Mouse (Mus musculus): ENCODE measurements around the gene Prpf38b. TPM values are rescaled to one million over a fixed set of nuclear protein-coding genes. Genes with fewer than 3 reads are reported as not detected.

Prpf38b gene
- polyA plus RNA-seq, 1 experiment, result 19.0 TPM

DNA sequence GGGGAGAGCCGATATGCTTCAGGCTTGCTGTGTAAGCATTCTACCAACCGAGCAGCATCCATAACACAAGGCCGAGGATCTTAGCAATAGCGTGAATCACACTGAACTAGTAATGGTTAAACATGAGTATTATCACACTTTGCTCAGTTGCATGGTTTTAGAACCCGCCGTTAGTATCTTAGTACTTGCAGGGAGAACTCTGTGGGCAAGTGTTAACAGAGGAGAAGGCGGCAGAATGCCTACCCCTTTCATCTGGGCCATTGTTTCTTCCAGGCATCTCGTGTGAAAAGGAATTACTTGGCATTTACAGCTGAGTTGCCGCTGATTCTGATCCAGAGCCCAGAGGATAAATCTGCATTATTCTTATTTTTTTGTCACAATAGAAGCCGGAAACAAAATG is 29.5 kb upstream of the Prpf38b start:
- no peak overlapping the region for H3K4me3 ChIP-seq
- H3K27me3 ChIP-seq (ENCODE audit: control insufficient read depth, insufficient read depth, insufficient read length), result no peaks in the 10 kb centered on the region
- H3K4me2 ChIP-seq (ENCODE audit: low read depth), result no peak overlapping the region
- H3K79me2 ChIP-seq (ENCODE audit: control insufficient read depth, insufficient read depth), result no peaks in the 10 kb centered on the region
- no peaks in the 10 kb centered on the region for H3K36me3 ChIP-seq (ENCODE audit: control insufficient read depth, insufficient read depth)
- no peak overlapping the region for H3ac ChIP-seq (ENCODE audit: control insufficient read depth, insufficient read length)
- no peak for TF ChIP-seq POLR2AphosphoS2 (IDR thresholded peaks at IDR 0.05; ENCODE audit: insufficient read length, low read depth)
- TF ChIP-seq MYOD1 (IDR thresholded peaks at IDR 0.05; ENCODE audit: control insufficient read depth in 1 of 3, insufficient read length in 2 of 3, low read depth in 2 of 3), result no peak
- TF ChIP-seq USF1 (IDR thresholded peaks at IDR 0.05; ENCODE audit: low read depth), result no peak
- TF ChIP-seq TCF12 (IDR thresholded peaks at IDR 0.05; ENCODE audit: insufficient read depth, poor library complexity, severe bottlenecking), result no peak
- no peak for TF ChIP-seq SRF (IDR thresholded peaks at IDR 0.05; ENCODE audit: control insufficient read depth, insufficient read length, low read depth)
- no peak for TF ChIP-seq MYOG (IDR thresholded peaks at IDR 0.05; ENCODE audit: control insufficient read depth in 1 of 3, insufficient read depth in 1 of 3, insufficient read length in 2 of 3, low read depth in 2 of 3)
- TF ChIP-seq POLR2A (IDR thresholded peaks at IDR 0.05; ENCODE audit: insufficient read length, low read depth), result no peak
- TF ChIP-seq CEBPB (IDR thresholded peaks at IDR 0.05; ENCODE audit: insufficient read depth, poor library complexity, severe bottlenecking), result no peak
- TF ChIP-seq MAX (IDR thresholded peaks at IDR 0.05; ENCODE audit: low read depth), result no peak
- TF ChIP-seq TCF3 (IDR thresholded peaks at IDR 0.05; ENCODE audit: insufficient read length, low read depth), result no peak
- no peak for TF ChIP-seq E2F4 (IDR thresholded peaks at IDR 0.05; ENCODE audit: insufficient read depth)
- TF ChIP-seq REST (IDR thresholded peaks at IDR 0.05; ENCODE audit: insufficient read depth, insufficient read length), result no peak

GRCm38 (mm10) chr3:108940001-108940633 is 28.6 kb upstream of the Prpf38b start, which contains the start of gene Gm9857:
Gm9857 (minus strand) TSS chr3:108940445.
- H3K27me3 ChIP-seq (ENCODE audit: control insufficient read depth, insufficient read depth, insufficient read length), result no peaks in the 10 kb centered on the region
- no peak for TF ChIP-seq MYOD1 (IDR thresholded peaks at IDR 0.05; ENCODE audit: control insufficient read depth in 1 of 3, insufficient read length in 2 of 3, low read depth in 2 of 3)
- TF ChIP-seq SRF (IDR thresholded peaks at IDR 0.05; ENCODE audit: control insufficient read depth, insufficient read length, low read depth), result no peak
- no peak for TF ChIP-seq TCF12 (IDR thresholded peaks at IDR 0.05; ENCODE audit: insufficient read depth, poor library complexity, severe bottlenecking)
- no peak for TF ChIP-seq USF1 (IDR thresholded peaks at IDR 0.05; ENCODE audit: low read depth)
- TF ChIP-seq POLR2AphosphoS2 (IDR thresholded peaks at IDR 0.05; ENCODE audit: insufficient read length, low read depth), result no peak
- no peak for TF ChIP-seq POLR2A (IDR thresholded peaks at IDR 0.05; ENCODE audit: insufficient read length, low read depth)
- no peak for TF ChIP-seq MAX (IDR thresholded peaks at IDR 0.05; ENCODE audit: low read depth)
- TF ChIP-seq E2F4 (IDR thresholded peaks at IDR 0.05; ENCODE audit: insufficient read depth), result no peak
- TF ChIP-seq TCF3 (IDR thresholded peaks at IDR 0.05; ENCODE audit: insufficient read length, low read depth), result no peak
- TF ChIP-seq CEBPB (IDR thresholded peaks at IDR 0.05; ENCODE audit: insufficient read depth, poor library complexity, severe bottlenecking), result no peak
- no peak for TF ChIP-seq MYOG (IDR thresholded peaks at IDR 0.05; ENCODE audit: control insufficient read depth in 1 of 3, insufficient read depth in 1 of 3, insufficient read length in 2 of 3, low read depth in 2 of 3)
- TF ChIP-seq REST (IDR thresholded peaks at IDR 0.05; ENCODE audit: insufficient read depth, insufficient read length), result no peak
- no peak within 1 kb of the TSS for H3ac ChIP-seq (ENCODE audit: control insufficient read depth, insufficient read length)
- no peak within 1 kb of the TSS for H3K4me2 ChIP-seq (ENCODE audit: low read depth)
- no peaks in the 10 kb centered on the region for H3K36me3 ChIP-seq (ENCODE audit: control insufficient read depth, insufficient read depth)
- no peak within 1 kb of the TSS for H3K4me3 ChIP-seq
- H3K79me2 ChIP-seq (ENCODE audit: control insufficient read depth, insufficient read depth), result no peaks in the 10 kb centered on the region

DNA sequence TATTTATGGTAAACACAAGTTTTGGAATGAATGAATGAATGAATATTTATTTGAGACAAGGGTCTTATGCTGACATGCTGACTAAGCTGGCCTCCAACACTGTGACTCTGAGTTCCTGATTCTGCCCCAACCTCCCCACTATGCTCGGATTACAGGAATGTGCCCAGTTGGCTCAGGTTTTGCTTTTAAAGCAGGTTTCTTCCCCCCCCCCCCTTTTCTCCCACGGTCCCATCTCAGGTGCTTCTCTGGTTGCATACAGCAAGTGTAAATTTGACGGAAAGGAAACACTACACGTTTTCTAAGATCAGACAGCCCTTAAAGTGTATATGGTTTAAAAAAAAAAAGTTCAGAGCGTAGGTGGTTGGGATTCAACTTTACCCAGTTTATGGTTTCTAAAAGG is 28.0 kb upstream of the Prpf38b start, which contains the start of gene Henmt1:
Gene Henmt1, plus strand, starts transcription at position 301 of the 400 bp plus-strand sequence.
- Histone ChIP-seq H3K79me2 (ENCODE audit: control insufficient read depth, insufficient read depth) (no peaks in the 10 kb centered on the region), H3ac (ENCODE audit: control insufficient read depth, insufficient read length) (no peak within 1 kb of the TSS), H3K27me3 (ENCODE audit: control insufficient read depth, insufficient read depth, insufficient read length) (no peaks in the 10 kb centered on the region), H3K4me2 (ENCODE audit: low read depth) (no peak within 1 kb of the TSS), H3K4me3 (no peak within 1 kb of the TSS), H3K36me3 (ENCODE audit: control insufficient read depth, insufficient read depth) (no peaks in the 10 kb centered on the region)
- TF ChIP-seq REST (IDR thresholded peaks at IDR 0.05; ENCODE audit: insufficient read depth, insufficient read length) (no peak), POLR2A (IDR thresholded peaks at IDR 0.05; ENCODE audit: insufficient read length, low read depth) (no peak), POLR2AphosphoS2 (IDR thresholded peaks at IDR 0.05; ENCODE audit: insufficient read length, low read depth) (no peak), TCF12 (IDR thresholded peaks at IDR 0.05; ENCODE audit: insufficient read depth, poor library complexity, severe bottlenecking) (no peak), E2F4 (IDR thresholded peaks at IDR 0.05; ENCODE audit: insufficient read depth) (no peak), TCF3 (IDR thresholded peaks at IDR 0.05; ENCODE audit: insufficient read length, low read depth) (no peak)

GRCm38 (mm10) chr3:108938691-108939090 is 27.2 kb upstream of the Prpf38b start:
- Histone ChIP-seq H3K4me3 (no peak overlapping the region), H3K36me3 (ENCODE audit: control insufficient read depth, insufficient read depth) (no peaks in the 10 kb centered on the region), H3K79me2 (ENCODE audit: control insufficient read depth, insufficient read depth) (no peaks in the 10 kb centered on the region), H3K27me3 (ENCODE audit: control insufficient read depth, insufficient read depth, insufficient read length) (no peaks in the 10 kb centered on the region), H3ac (ENCODE audit: control insufficient read depth, insufficient read length) (no peak overlapping the region), H3K4me2 (ENCODE audit: low read depth) (no peak overlapping the region)
- TF ChIP-seq POLR2AphosphoS2 (IDR thresholded peaks at IDR 0.05; ENCODE audit: insufficient read length, low read depth), result no peak
- no peak for TF ChIP-seq CEBPB (IDR thresholded peaks at IDR 0.05; ENCODE audit: insufficient read depth, poor library complexity, severe bottlenecking)
- TF ChIP-seq REST (IDR thresholded peaks at IDR 0.05; ENCODE audit: insufficient read depth, insufficient read length), result no peak
- TF ChIP-seq USF1 (IDR thresholded peaks at IDR 0.05; ENCODE audit: low read depth), result no peak
- TF ChIP-seq MYOG (IDR thresholded peaks at IDR 0.05; ENCODE audit: control insufficient read depth in 1 of 3, insufficient read depth in 1 of 3, insufficient read length in 2 of 3, low read depth in 2 of 3), result no peak
- TF ChIP-seq SRF (IDR thresholded peaks at IDR 0.05; ENCODE audit: control insufficient read depth, insufficient read length, low read depth), result no peak
- TF ChIP-seq TCF3 (IDR thresholded peaks at IDR 0.05; ENCODE audit: insufficient read length, low read depth), result no peak
- no peak for TF ChIP-seq MAX (IDR thresholded peaks at IDR 0.05; ENCODE audit: low read depth)
- TF ChIP-seq POLR2A (IDR thresholded peaks at IDR 0.05; ENCODE audit: insufficient read length, low read depth), result no peak
- no peak for TF ChIP-seq E2F4 (IDR thresholded peaks at IDR 0.05; ENCODE audit: insufficient read depth)
- TF ChIP-seq MYOD1 (IDR thresholded peaks at IDR 0.05; ENCODE audit: control insufficient read depth in 1 of 3, insufficient read length in 2 of 3, low read depth in 2 of 3), result no peak
- no peak for TF ChIP-seq TCF12 (IDR thresholded peaks at IDR 0.05; ENCODE audit: insufficient read depth, poor library complexity, severe bottlenecking)

All from myocyte (in vitro differentiated cells).